Mouse (Mus musculus) stomach, embryonic 16.5 days (tissue): ENCODE measurements around the gene Olah. TPM values are rescaled to one million over a fixed set of nuclear protein-coding genes. Genes with fewer than 3 reads are reported as not detected.

Experiments
- ATAC-seq: fragments of 200-750 bp; cut with Nextera tagmentation; 2 replicates; pipeline ENCODE4 v1.8.0; 2017; ENCODE audit warnings: moderate number of reproducible peaks, moderate TSS enrichment; ENCODE audit not compliant: insufficient read depth, low FRiP score
- H3K27ac ChIP-seq: fragments of 300-500 bp; sonication (generic); 2 replicates; pipeline ENCODE4 v1.5.1; 2014; ENCODE audit warnings: low read length
- H3K27me3 ChIP-seq: fragments of 300-500 bp; sonication (generic); 2 replicates; pipeline ENCODE4 v1.6.1; 2014; ENCODE audit warnings: low read length, control low read depth, mixed read lengths; ENCODE audit not compliant: control insufficient read depth, insufficient read depth
- H3K36me3 ChIP-seq: fragments of 300-500 bp; sonication (generic); 2 replicates; pipeline ENCODE4 v1.6.1; 2014; ENCODE audit warnings: low read length; ENCODE audit not compliant: control insufficient read depth, insufficient read depth
- H3K4me1 ChIP-seq: fragments of 300-500 bp; sonication (generic); 2 replicates; pipeline ENCODE4 v1.6.1; 2014; ENCODE audit warnings: low read length, control low read depth, mixed read lengths; ENCODE audit not compliant: control insufficient read depth, insufficient read depth
- H3K4me2 ChIP-seq: fragments of 300-500 bp; sonication (generic); 2 replicates; pipeline ENCODE4 v1.6.1; 2014; ENCODE audit warnings: low read depth, low read length, mixed read lengths
- H3K4me3 ChIP-seq: fragments of 300-500 bp; sonication (generic); replicated peaks from 2 replicates; pipeline ENCODE4 v1.5.1; 2014; ENCODE audit warnings: mild to moderate bottlenecking, low read length
- H3K9ac ChIP-seq: fragments of 300-500 bp; sonication (generic); 2 replicates; pipeline ENCODE4 v1.6.1; 2014; ENCODE audit warnings: low read length
- H3K9me3 ChIP-seq: fragments of 300-500 bp; sonication (generic); replicated peaks from 2 replicates; pipeline ENCODE4 v1.6.1; 2016; ENCODE audit warnings: low read length, control low read depth; ENCODE audit not compliant: control insufficient read depth
- WGBS: fragments of 180-500 bp; shearing (Covaris S2); extraction: QIAGEN DNeasy Blood & Tissue Kit; methylation state at CpG from one replicate; pipeline ENCODE4 v1.1.7; 2014; 5-methylcytosine and 5-hydroxymethylcytosine counted together
- polyA plus RNA-seq: library from polyadenylated mRNA; unstranded; fragments of >200 nt; fragmentation: Nextera tagmentation; extraction: Ambion mirVana; gene quantifications from 2 replicates; pipeline ENCODE4 v1.2.1, GENCODE M21; 2015

Gene Olah
- polyA plus RNA-seq, 1 experiment from 2014 or later = not detected

DNA sequence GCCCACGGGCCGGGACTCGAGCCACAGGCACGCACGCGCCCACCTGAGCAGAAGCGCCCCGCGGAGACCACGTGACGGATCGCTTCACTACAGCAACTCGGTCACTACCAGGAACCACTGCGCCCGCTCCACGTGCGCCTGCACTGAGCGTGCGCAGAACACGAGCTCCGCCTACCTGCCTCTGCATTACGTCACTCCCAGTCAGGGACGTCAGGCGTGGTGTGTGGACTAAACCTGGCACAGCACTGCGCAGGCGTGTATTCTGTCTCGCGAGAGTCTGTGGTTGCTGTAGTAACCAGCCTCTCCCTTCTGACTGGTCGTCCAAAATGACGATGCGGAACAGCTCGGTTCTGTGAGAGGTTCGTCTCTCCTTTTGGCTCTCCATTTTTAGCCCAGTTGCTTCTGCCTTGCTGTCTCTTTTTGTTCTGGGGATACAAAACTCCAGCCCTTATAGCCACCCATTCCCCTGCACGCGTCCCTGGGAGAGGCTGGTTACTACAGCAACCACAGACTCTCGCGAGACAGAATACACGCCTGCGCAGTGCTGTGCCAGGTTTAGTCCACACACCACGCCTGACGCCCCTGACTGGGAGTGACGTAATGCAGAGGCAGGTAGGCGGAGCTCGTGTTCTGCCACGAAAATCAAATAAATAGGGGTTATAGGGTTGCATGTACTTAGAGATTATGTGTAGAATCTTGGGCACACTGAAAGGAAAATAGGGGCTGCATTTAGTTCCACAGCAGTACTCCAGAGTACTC lies 64.3 kb downstream of the Olah start, which contains the start of gene Rpp38:
Gene Rpp38 (minus strand): TSS at position 160 of the 759 bp plus-strand sequence.
- Histone ChIP-seq H3K36me3 (peaks cover 12% of the 10 kb centered on the region; the same call in 1 of the 2 replicates), H3K9ac (peak within 1 kb of the TSS; percentile 82), H3K27me3 (0 out of 2 replicates have a peak, but pooled peaks cover 2% of the 10 kb centered on the region), H3K4me1 (peaks cover 14% of the 10 kb centered on the region), H3K27ac (peak within 1 kb of the TSS; percentile 66), H3K9me3 (no peaks in the 10 kb centered on the region), H3K4me3 (peak within 1 kb of the TSS; percentile 69), H3K4me2 (peak within 1 kb of the TSS; percentile 56)
- peak; percentile 98 for ATAC-seq
- under 1% methylated on average over 45 of the region's 45 CpGs for WGBS

DNA sequence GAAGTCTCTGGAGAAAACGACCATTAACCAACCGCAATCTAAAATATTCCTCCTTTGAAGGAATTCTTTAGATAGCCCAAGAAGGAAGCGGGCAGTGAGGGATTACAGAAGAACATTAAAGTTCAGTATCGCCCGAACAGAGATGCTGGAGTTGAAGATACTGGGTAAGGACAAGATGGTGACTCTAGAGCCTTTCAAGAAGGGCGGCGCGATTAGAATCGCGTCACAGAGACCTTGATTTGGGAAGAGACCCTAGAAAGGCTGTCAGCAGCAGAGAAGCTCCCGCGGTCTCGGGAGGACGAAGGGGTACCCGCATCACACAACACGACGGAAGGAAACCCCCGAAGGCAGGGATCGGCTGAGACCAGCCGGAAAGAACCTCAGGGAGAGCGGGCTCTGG lies 65.0 kb downstream of the Olah start:
- peak overlapping the region; percentile 56 for H3K4me2 ChIP-seq
- H3K4me3 ChIP-seq = peak overlapping the region; percentile 69
- H3K9me3 ChIP-seq = no peaks in the 10 kb centered on the region
- H3K27me3 ChIP-seq = 0 out of 2 replicates have a peak, but pooled peaks cover 2% of the 10 kb centered on the region
- H3K9ac ChIP-seq = peak overlapping the region; percentile 82
- ATAC-seq = no peak
- peak overlapping the region; percentile 66 for H3K27ac ChIP-seq
- H3K36me3 ChIP-seq = peaks cover 15% of the 10 kb centered on the region; the same call in 1 of the 2 replicates
- peaks cover 14% of the 10 kb centered on the region for H3K4me1 ChIP-seq
- WGBS = under 1% methylated on average over 21 of the region's 21 CpGs

DNA sequence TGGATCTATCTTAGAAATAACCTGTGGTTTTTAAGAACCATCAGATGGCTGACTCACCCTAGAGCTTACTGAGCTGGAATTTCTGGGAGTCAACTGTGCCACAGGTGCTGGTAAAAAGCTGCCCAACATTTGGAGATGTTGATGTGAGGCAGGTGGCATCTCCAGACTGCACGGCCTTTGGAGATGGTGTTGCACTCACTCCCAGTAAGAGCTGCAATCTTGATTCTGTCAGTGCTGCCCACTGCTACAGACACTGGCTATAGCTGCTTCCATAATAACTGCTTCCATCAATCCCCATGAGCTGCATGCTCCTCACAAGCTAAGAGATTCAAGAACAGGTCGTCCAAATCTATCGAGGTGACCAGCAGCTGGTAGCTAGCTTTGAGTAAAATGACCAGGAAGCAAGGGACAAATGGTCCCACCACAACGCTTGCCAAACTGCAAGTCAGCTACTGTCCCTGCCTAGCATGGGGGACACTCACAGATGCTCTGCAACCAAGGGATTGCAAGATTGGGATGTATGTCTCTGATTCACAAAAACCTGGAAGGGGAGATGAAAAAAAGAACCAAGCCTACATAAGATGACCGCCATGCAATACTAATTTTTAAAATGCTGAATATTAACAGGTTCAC lies 65.8 kb downstream of the Olah start:
- 65% methylated on average over 5 of the region's 5 CpGs for WGBS
- peak overlapping the region; percentile 35; the same call in 1 of the 2 replicates for H3K27ac ChIP-seq
- peaks cover 15% of the 10 kb centered on the region; the same call in 1 of the 2 replicates for H3K36me3 ChIP-seq
- peak overlapping the region; percentile 69 for H3K4me3 ChIP-seq
- ATAC-seq = no peak
- peak overlapping the region; percentile 56 for H3K4me2 ChIP-seq
- peak overlapping the region; percentile 82 for H3K9ac ChIP-seq
- no peaks in the 10 kb centered on the region for H3K27me3 ChIP-seq
- H3K9me3 ChIP-seq = no peaks in the 10 kb centered on the region
- peaks cover 14% of the 10 kb centered on the region for H3K4me1 ChIP-seq

DNA sequence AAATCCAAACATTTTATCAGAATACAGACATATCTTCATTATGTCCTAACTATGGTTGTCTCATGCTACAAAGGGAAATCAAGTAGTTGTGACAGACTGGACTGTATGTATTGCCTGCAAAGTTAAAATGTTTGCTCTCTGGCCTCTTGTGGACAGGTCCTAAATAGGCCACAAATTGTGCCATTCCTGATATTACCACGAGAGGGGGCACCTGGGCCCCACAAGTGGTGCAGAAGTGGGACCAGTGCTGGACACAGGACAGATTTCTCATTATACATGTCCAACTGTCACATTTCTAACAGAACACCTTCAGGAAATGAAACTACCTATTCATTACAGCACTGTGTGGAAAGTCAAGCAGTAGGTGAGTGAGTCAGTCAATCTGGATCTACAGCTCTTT lies 69.7 kb downstream of the Olah start:
- ATAC-seq = peak; percentile 56; the same call in 1 of the 2 replicates
- Histone ChIP-seq H3K36me3 (peaks cover 20% of the 10 kb centered on the region; the same call in 1 of the 2 replicates), H3K9me3 (no peaks in the 10 kb centered on the region), H3K27me3 (no peaks in the 10 kb centered on the region), H3K4me1 (peaks cover 14% of the 10 kb centered on the region), H3K9ac (no peak overlapping the region), H3K4me2 (no peak overlapping the region), H3K4me3 (no peak overlapping the region), H3K27ac (no peak overlapping the region)
- 24% methylated on average over 1 of the region's 1 CpGs for WGBS

DNA sequence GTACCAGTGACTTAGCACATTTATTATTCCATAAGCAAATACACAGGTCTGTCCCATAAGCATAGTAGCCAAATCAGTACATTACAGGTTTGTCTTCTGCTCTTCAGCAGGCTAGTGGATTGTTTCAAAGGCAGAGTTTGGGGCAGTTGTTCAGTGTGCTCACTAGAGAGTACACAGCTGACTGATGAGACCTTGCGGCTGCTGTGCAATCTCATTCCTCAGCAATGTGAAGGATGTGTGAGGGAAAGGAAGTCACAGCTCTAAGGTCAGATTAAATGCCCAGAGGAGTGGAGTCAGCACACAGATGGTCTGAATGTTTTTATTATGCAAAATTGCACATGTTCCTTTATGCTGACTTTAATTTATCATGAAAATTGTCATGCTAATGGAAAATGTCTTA lies 70.5 kb downstream of the Olah start:
- WGBS = 70% methylated on average over 1 of the region's 1 CpGs
- Histone ChIP-seq H3K27ac (no peak overlapping the region), H3K27me3 (no peaks in the 10 kb centered on the region), H3K9ac (no peak overlapping the region), H3K4me1 (peaks cover 12% of the 10 kb centered on the region), H3K4me2 (no peak overlapping the region), H3K9me3 (no peaks in the 10 kb centered on the region), H3K36me3 (peaks cover 20% of the 10 kb centered on the region; the same call in 1 of the 2 replicates), H3K4me3 (no peak overlapping the region)
- no peak for ATAC-seq

DNA sequence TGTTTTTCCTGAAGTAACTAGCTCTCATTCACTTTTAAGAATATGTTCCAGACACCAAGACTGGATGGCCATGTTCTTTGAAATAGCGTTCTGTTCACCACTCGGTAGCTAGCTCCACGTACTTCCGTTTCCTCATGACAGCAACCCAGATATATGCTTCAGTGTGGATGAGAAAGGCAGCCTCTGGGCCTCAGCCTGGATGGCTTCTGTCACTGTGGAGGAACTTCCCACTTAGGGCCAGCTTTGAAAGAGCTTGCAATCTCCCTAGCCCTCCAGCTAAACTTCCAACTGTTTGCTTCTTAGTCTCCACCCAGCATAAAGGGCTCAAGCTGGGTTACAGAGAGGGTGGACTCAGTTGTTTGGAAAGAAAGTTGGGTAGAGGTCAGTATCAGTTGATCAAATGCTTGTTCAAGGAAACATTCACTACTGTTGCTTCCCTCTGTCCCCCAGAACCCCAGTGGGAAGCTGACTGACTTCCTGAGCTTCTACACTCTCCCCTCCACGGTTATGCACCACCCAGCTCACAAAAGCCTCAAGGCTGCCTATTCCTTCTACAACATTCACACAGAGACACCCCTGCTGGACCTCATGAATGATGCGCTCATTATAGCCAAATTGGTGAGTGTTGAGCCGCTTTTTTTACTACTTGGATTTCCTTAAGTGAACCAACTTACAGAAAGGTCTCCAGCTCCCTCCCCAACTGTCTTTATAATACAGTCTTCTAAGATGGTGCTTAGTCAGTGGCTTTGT lies 72.5 kb downstream of the Olah start:
- WGBS = 92% methylated on average over 7 of the region's 7 CpGs
- no peak overlapping the region for H3K27ac ChIP-seq
- peaks cover 23% of the 10 kb centered on the region; the same call in 1 of the 2 replicates for H3K36me3 ChIP-seq
- ATAC-seq = no peak
- H3K9me3 ChIP-seq = no peaks in the 10 kb centered on the region
- H3K9ac ChIP-seq = no peak overlapping the region
- no peak overlapping the region for H3K4me3 ChIP-seq
- H3K4me1 ChIP-seq = no peaks in the 10 kb centered on the region
- no peak overlapping the region for H3K4me2 ChIP-seq
- no peaks in the 10 kb centered on the region for H3K27me3 ChIP-seq

DNA sequence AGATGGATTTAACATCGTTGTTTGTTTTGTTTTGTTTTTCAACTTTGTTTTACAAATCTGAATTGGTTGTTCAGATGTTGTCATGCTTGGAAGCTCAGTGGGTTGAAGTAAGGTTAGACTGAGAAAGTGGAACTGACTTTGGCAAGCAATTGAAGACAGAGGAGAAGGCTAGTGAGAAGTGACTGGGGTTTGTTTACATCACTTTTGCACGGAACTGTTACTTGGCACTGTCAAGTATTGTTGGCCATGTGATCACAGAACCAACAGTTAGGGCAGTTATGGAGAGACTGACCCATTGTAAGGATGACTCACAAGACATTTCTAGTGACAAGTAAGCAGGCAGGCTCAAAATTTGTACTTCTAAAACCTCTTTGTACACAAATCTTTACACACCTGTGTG lies 73.9 kb downstream of the Olah start:
- peaks cover 15% of the 10 kb centered on the region; the same call in 1 of the 2 replicates for H3K36me3 ChIP-seq

DNA sequence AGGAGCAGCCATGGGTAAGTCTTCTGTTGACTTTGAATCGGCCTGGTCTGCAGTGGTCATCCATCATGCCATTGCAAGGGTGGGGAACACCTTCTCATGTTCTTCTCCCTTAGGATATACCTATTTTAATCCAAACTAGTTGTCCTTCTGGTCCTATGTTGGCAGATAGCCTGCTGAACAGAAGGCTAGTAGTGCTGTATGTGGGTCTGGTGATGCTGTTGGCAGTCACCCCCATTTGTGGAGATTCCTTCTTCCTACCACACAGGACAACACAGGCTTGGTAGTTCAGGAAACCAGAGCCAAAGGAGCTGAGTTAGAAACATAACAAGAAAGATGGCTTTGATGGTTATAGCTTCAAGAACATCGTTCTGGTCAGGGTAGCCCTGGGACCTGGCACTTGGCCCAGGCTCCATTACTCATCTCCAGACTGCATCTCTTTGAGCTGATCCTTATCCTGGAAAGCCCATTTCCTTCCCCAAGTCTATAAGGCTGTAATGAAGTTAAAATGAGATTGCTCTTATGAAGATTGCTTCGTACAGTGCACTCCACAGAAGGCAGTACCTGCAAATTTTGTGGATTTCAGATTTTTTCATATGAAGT lies 91.5 kb downstream of the Olah start:
- H3K36me3 ChIP-seq = peaks cover 3% of the 10 kb centered on the region
- H3K9me3 ChIP-seq = no peaks in the 10 kb centered on the region
- ATAC-seq = no peak
- no peak overlapping the region for H3K4me3 ChIP-seq
- WGBS = 41% methylated on average over 3 of the region's 3 CpGs
- H3K27ac ChIP-seq = no peak overlapping the region
- H3K4me2 ChIP-seq = no peak overlapping the region
- H3K27me3 ChIP-seq = no peaks in the 10 kb centered on the region
- H3K9ac ChIP-seq = no peak overlapping the region
- no peaks in the 10 kb centered on the region for H3K4me1 ChIP-seq

More for the DNA sequence above, 73.9 kb downstream of the Olah start:
- 71% methylated on average over 2 of the region's 2 CpGs for WGBS
- no peaks in the 10 kb centered on the region for H3K9me3 ChIP-seq
- H3K4me1 ChIP-seq = no peaks in the 10 kb centered on the region
- no peaks in the 10 kb centered on the region for H3K27me3 ChIP-seq
- no peak overlapping the region for H3K9ac ChIP-seq
- no peak overlapping the region for H3K4me2 ChIP-seq
- no peak overlapping the region for H3K4me3 ChIP-seq
- no peak for ATAC-seq
- H3K27ac ChIP-seq = no peak overlapping the region
